Mouse (Mus musculus) hindbrain, postnatal 0 days (tissue): Measurements from ENCODE around the gene Iqcf5. TPM values are rescaled to one million over a fixed set of nuclear protein-coding genes. Genes with fewer than 3 reads are reported as not detected.

Experiments used
- ATAC-seq: fragments of 200-750 bp; cut with Nextera tagmentation; 2 replicates; pipeline ENCODE4 v1.8.0; 2017; ENCODE audit warnings: mild to moderate bottlenecking, moderate TSS enrichment, moderate library complexity
- DNase-seq: peaks from one replicate; pipeline ENCODE4 v3.0.0-alpha.2; 2015; ENCODE audit warnings: low spot score
- H3K27ac ChIP-seq: fragments of 300-500 bp; sonication (generic); 2 replicates; pipeline ENCODE4 v1.5.1; 2014; ENCODE audit warnings: mild to moderate bottlenecking
- H3K27me3 ChIP-seq: fragments of 300-500 bp; sonication (generic); 2 replicates; pipeline ENCODE4 v1.6.1; 2014; ENCODE audit warnings: low read length, mixed read lengths; ENCODE audit not compliant: insufficient read depth
- H3K36me3 ChIP-seq: fragments of 300-500 bp; sonication (generic); 2 replicates; pipeline ENCODE4 v1.6.1; 2014; ENCODE audit warnings: low read length, mixed read lengths; ENCODE audit not compliant: insufficient read depth
- H3K4me1 ChIP-seq: fragments of 300-500 bp; sonication (generic); 2 replicates; pipeline ENCODE4 v1.6.1; 2014; ENCODE audit warnings: antibody characterized with exemption, low read length, mixed read lengths; ENCODE audit not compliant: insufficient read depth
- H3K4me2 ChIP-seq: fragments of 300-500 bp; sonication (generic); 2 replicates; pipeline ENCODE4 v1.6.1; 2014; ENCODE audit warnings: low read depth, mild to moderate bottlenecking, low read length, moderate library complexity, mixed read lengths
- H3K4me3 ChIP-seq: fragments of 300-500 bp; sonication (generic); 2 replicates; pipeline ENCODE4 v1.5.1; 2014; ENCODE audit warnings: low read length
- H3K9ac ChIP-seq: fragments of 300-500 bp; sonication (generic); replicated peaks from 2 replicates; pipeline ENCODE4 v1.6.1; 2014; ENCODE audit warnings: mild to moderate bottlenecking, low read length, moderate library complexity, mixed read lengths
- H3K9me3 ChIP-seq: fragments of 300-500 bp; sonication (generic); 2 replicates; pipeline ENCODE4 v1.6.1; 2016; ENCODE audit warnings: low read length, mixed read lengths
- CTCF ChIP-seq: IDR thresholded peaks from 2 replicates; pipeline ENCODE4 v1.5.1; 2016; ENCODE audit warnings: antibody characterized with exemption, control low read depth, low read depth
- WGBS: fragments of 180-500 bp; shearing (Covaris S2); extraction: QIAGEN DNeasy Blood & Tissue Kit; methylation state at CpG from one replicate; pipeline ENCODE4 v1.1.7; 2014; 5-methylcytosine and 5-hydroxymethylcytosine counted together
- polyA plus RNA-seq: library from polyadenylated mRNA; unstranded; fragments of >200 nt; fragmentation: Nextera tagmentation; extraction: Ambion mirVana; gene quantifications from 2 replicates; pipeline ENCODE4 v1.2.1, GENCODE M21; 2015
- total RNA-seq: library from RNA; depleted of rRNA; stranded (reverse); fragments of >200 nt; gene quantifications from 2 replicates; pipeline ENCODE4 v1.2.3, GENCODE M21; 2014; rRNA removed

The Iqcf5 gene
- total RNA-seq (not detected in 2 replicates), polyA plus RNA-seq (0.35 TPM in 1 of 2 replicates, not detected in the other)

DNA sequence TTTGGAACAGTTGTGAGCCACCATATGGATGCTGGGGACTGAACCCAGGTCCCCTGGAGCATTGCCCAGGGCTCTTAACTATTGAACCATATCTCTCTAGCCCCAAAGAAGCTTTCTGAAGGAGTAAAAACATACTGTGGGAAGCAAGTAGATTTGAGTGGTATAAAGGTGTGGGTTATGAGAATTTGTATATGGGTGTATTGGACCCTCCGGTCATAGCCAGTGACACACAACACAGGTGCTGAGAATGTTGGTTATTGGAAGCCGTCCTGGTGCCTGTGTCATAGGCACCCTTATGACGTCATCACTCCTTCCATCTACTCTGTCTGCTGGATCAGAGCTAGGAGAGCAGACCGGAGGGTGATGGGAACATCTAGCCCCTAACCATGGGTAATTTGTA lies at the start of gene Iqcf5:
Gene Iqcf5 (plus strand): TSS at position 301 of the 400 bp plus-strand sequence.
- DNase-seq (no peak), ATAC-seq (no peak)
- H3K27me3 ChIP-seq, result no peaks in the 10 kb centered on the region
- no peak within 1 kb of the TSS for H3K27ac ChIP-seq
- no peak within 1 kb of the TSS for H3K4me3 ChIP-seq
- H3K4me2 ChIP-seq, result no peak within 1 kb of the TSS
- H3K36me3 ChIP-seq, result no peaks in the 10 kb centered on the region
- no peak for TF ChIP-seq CTCF
- H3K9me3 ChIP-seq, result no peaks in the 10 kb centered on the region
- H3K4me1 ChIP-seq, result no peaks in the 10 kb centered on the region
- H3K9ac ChIP-seq, result no peak within 1 kb of the TSS
- 89% methylated on average over 4 of the region's 4 CpGs for WGBS

DNA sequence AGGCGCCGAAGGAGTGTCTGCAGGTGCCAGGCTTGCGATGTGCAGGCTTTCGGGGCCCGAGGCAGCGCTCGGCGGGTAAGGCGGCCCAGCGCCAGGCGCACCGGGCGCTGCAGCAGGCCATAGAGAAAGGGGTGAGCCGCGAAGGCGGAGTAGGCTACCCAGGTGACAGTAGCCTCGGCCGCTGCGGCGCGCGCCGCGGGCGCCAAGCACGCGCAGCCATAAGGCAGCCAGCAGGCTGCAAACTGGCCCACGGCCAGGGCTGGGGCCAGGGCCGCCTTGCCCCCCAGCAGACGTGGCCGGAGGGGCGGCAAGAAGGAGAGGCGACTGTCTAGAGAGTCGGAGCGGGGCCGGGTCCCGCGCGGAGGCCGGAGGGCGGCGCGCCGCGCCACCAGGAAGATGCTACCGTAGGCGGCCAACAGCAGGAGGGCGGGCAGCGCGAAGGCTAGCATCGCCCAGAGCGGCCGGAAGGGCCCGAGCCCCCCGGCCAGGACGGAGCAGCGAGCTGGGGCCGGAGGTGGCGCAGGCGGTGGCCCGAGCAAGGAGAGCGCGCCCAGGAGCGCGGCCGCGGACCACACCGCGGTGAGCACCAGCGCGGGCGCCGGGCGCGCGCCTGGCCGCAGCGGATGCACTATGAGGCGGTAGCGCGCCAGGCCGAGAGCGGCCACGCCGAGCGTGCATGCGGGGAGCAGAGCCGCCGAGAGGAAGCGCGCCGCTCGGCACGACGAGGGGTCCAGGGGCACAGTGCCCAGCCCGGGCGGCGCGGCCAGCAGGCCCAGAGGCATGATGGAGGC lies 49.4 kb upstream of the Iqcf5 start:
- ATAC-seq (peak; percentile 86), DNase-seq (peak; percentile 95)
- H3K36me3 ChIP-seq, result peaks cover 9% of the 10 kb centered on the region
- peak overlapping the region; percentile 84 for H3K9ac ChIP-seq
- H3K27ac ChIP-seq, result peak overlapping the region; percentile 93
- H3K4me1 ChIP-seq, result peaks cover 16% of the 10 kb centered on the region; the same call in 1 of the 2 replicates
- peak overlapping the region; percentile 94 for H3K4me2 ChIP-seq
- H3K9me3 ChIP-seq, result no peaks in the 10 kb centered on the region
- H3K4me3 ChIP-seq, result peak overlapping the region; percentile 50
- no peak for TF ChIP-seq CTCF
- no peaks in the 10 kb centered on the region for H3K27me3 ChIP-seq
- under 1% methylated on average over 95 of the region's 99 CpGs for WGBS

DNA sequence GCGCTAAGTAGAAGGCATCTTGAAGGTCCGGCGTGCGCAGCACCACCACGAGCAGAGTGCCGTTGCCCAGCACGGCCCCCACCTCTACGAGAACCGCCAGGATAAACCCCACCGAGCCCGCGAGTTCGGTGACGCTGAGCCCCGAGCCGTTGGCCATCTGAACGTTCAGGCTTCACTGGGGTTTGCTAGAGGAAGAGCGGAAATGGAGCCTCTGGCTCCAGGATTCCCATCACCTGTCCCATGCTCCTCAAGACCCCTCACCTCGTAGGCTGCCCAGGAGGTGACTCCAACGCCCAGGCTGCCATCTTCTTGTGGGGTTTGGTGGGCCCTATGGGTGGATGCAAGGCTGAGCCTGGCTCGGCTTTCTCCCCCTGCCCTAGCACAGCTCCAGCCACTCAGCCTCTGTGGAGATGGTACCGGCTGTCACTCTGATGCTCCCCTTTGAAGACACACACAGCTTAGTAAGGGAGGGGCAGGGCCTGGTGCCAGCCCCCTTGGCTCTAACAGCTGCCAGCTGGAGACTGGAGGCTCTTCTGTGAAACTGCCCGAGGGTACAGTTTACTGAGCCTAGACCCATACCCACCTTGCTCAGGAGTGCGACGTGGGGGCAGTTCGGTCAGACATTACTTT lies 48.7 kb upstream of the Iqcf5 start, which contains the start of gene Gpr62:
Gene Gpr62 (minus strand): TSS at position 368 of the 630 bp plus-strand sequence.
- Histone ChIP-seq H3K4me1 (peaks cover 16% of the 10 kb centered on the region; the same call in 1 of the 2 replicates), H3K4me2 (peak within 1 kb of the TSS; percentile 94), H3K27ac (peak within 1 kb of the TSS; percentile 93), H3K4me3 (peak within 1 kb of the TSS; percentile 50), H3K27me3 (no peaks in the 10 kb centered on the region), H3K36me3 (peaks cover 6% of the 10 kb centered on the region), H3K9ac (peak within 1 kb of the TSS; percentile 84), H3K9me3 (no peaks in the 10 kb centered on the region)
- no peak for TF ChIP-seq CTCF
- WGBS, result 15% methylated on average over 26 of the region's 26 CpGs
- ATAC-seq (peak; percentile 69), DNase-seq (peak; percentile 83)

DNA sequence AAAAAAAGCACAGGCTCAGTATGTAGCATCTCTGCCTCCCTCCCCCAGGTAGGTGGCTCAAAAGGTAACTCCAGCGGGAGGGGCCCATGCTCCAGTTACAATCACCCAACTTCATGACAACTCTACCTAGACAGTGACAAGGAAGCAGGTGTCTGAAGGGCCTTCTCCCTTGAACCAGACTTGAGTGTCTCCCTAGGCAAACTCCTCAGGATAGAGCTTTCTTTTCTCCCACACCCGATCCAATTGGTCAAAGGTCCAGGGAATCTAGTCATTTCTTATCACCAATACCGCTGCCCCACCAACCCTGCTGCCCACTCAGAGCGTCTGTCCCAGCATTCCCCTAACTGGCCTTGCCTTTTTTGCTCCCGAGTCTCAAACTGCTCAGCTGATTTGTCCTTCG lies 47.7 kb upstream of the Iqcf5 start:
- 95% methylated on average over 6 of the region's 6 CpGs for WGBS
- DNase-seq (no peak), ATAC-seq (no peak)

DNA sequence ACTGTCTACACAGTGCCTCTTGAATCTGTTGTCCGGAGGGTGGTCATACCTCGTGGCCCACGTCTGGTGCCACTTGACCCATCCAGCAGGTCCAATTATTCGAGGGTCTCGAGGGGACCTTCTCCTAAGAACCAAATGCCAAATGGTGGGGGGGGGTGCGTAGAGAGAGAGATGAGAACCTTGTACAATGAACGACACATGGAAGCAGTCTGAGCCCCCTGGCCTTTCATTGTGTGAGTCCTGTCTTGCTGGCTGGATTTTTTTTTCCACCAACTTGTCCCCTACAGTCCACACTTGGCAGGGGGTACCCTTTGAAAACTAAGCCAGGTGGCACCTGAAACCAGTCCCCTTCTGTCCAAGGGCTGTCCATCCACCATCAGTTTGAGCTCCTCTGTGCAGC lies 46.6 kb upstream of the Iqcf5 start:
- Histone ChIP-seq H3K27ac (no peak overlapping the region), H3K4me1 (peaks cover 16% of the 10 kb centered on the region; the same call in 1 of the 2 replicates), H3K27me3 (no peaks in the 10 kb centered on the region), H3K36me3 (no peaks in the 10 kb centered on the region), H3K9me3 (no peaks in the 10 kb centered on the region), H3K4me2 (no peak overlapping the region), H3K4me3 (no peak overlapping the region), H3K9ac (no peak overlapping the region)
- ATAC-seq, result no peak
- TF ChIP-seq CTCF, result no peak
- DNase-seq, result no peak
- WGBS, result 81% methylated on average over 7 of the region's 7 CpGs

More for the DNA sequence above, 47.7 kb upstream of the Iqcf5 start:
- Histone ChIP-seq H3K27me3 (no peaks in the 10 kb centered on the region), H3K4me1 (peaks cover 16% of the 10 kb centered on the region; the same call in 1 of the 2 replicates), H3K9me3 (no peaks in the 10 kb centered on the region), H3K36me3 (peaks cover 5% of the 10 kb centered on the region), H3K9ac (no peak overlapping the region), H3K4me3 (no peak overlapping the region), H3K4me2 (no peak overlapping the region), H3K27ac (no peak overlapping the region)
- TF ChIP-seq CTCF, result no peak

DNA sequence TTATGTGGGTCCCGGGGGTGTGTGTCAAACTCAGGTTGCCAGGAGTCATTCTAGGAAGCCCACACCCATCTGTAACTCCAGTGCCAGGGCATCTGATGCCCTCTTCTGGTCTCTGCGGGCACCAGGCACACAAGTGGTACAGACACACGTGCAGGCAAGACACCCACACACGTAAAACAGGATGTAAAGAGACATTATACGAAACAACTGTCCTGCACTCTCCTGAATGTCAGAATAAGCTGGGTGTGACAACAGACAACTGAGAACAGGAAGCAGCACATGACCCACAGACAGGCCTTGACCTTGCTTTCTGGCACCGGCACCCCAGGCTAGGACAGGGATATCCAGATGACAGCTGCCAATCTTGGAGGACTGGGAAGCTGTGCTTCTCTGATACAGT lies 45.1 kb upstream of the Iqcf5 start:
- Histone ChIP-seq H3K4me1 (peaks cover 21% of the 10 kb centered on the region; the same call in 1 of the 2 replicates), H3K27me3 (no peaks in the 10 kb centered on the region), H3K36me3 (no peaks in the 10 kb centered on the region), H3K9me3 (no peaks in the 10 kb centered on the region), H3K4me2 (no peak overlapping the region), H3K4me3 (no peak overlapping the region), H3K27ac (no peak overlapping the region), H3K9ac (no peak overlapping the region)
- 74% methylated on average over 6 of the region's 6 CpGs for WGBS
- no peak; the same call in 1 of the 2 replicates for TF ChIP-seq CTCF
- no peak for DNase-seq
- no peak for ATAC-seq
